Mouse (Mus musculus): ENCODE results near the gene Ccnl2.

DNA sequence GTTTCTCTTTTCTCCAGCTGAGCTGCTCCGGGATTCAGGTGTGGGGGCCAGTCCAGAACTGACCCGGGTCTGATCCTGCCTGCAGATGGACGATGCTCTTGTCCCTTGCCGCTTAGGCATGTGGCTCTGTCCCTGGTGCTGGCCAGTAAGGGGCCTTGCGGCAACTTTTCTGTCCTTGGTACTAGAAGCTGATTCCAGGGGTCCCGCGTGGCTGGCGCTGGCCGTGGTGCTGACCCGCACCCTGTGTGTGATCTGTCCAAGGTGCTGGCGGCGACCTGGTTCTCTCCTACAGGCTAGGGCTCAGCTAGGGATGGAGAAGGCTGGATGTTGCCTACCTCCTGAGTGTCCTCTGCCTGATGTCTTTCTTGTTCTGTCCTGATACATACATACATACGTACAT lies 47.0 kb downstream of the Ccnl2 start:
- no peak for TF ChIP-seq POLR2A (IDR thresholded peaks at IDR 0.05; ENCODE audit: control insufficient read depth, low read depth, low read length)
- TF ChIP-seq CTCF (IDR thresholded peaks at IDR 0.05; ENCODE audit: control insufficient read depth, insufficient read depth, insufficient replicate concordance, low read depth, low read length) = no peak
